Mouse (Mus musculus): ENCODE results near the gene Slc22a29. TPM values are rescaled to one million over a fixed set of nuclear protein-coding genes. Genes with fewer than 3 reads are reported as not detected.

The Slc22a29 gene
- not detected in 4 replicates for total RNA-seq (2023)

DNA sequence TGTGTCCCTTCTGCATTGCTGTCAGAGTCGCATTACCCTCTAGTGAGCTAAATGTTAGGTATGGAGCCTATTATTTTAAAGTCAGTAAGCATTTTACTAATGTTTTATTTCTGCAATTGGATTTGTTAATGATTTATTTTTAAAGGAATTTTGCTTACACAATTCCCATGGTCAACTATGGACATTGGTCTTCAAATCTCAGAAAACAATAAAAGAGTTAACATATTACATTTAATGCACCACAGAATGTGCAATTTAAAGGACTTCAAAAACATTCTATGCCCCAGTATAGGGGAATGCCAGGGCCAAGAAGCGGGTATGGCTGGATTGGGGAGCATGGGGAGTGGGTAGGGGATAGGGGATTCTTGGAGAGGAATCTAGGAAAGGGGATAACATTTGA lies at the start of gene Slc22a29:
Slc22a29 (minus strand) TSS at position 101 of the 400 bp plus-strand sequence.

DNA sequence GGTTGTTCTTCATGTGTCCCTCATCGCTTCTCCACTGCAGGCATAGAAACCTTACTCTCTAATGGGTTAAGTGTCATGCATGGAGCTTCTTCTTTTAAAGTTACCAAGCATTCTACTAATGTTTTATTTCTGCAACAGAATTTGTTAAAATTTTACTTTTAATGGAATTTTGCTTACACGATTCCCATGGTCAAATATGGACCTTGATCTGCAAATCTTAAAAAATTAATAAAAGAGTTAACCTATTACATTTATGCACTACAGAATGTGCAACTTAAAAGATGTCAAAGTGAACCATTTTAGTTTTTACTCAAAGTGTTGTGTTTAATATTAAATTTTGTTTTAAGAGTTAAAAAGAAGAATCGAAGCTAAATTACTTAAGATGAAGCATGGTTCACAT lies 86.8 kb downstream of the Slc22a29 start, which contains the start of gene Slc22a28:
Slc22a28 (minus strand) TSS at position 102 of the 400 bp plus-strand sequence.

Other genes starting within 250 kb of the Slc22a29 start
- not detected in 4 replicates for gene Slc22a28, start 86.9 kb downstream of the Slc22a29 start, total RNA-seq (2023)
- gene Slc22a30, start 186.2 kb upstream of the Slc22a29 start, total RNA-seq (2023) = not detected in 4 replicates

Measured in B cell, adult 62 days (primary cell).